In the genomic region with DNA sequence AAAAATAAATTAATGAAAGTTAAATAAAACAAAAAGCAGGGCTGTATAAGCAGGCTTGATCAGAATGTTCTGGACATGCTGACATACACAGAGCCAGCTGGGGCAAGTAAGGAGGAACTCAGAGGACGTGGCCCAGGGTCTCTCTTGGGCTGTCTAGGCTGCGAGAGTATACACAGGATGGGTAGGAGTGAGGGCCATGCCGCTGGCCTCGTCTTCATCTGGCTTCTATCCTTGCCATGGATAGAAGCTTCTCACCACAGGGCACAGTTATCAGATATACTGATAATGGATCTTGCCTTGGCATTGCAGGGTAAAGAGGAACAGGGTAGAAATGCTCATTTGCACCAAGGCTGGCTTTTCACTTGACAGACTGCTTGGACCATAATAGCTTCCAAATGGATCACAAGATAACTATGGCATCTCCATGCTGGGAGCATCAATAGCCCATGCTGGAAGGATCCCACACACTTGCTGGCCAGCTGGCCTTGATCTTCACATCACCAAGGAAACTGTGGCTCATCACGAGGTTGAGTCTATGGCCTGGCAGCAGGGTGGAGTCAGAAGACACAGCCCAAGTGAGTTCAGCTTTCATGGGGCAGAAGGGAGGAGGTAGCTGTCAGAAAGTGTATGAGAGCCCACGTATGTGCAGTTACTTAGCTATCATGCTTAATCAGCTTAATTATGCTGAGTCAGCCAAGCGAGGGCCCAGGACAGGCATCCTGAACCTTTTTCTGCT, we compare ENCODE assay signal across 16 mouse cellular contexts. TPM values are rescaled to one million over a fixed set of nuclear protein-coding genes. Genes with fewer than 3 reads are reported as not detected.
DNase-seq lines count a peak whose midpoint lies in the region; ATAC-seq lines count a peak whose summit lies in the region.
"Had no signal": no experiment of that assay in that cellular context is flagged by ENCODE, and none has a peak within 500 bp of the region (broad histone marks: within the 10 kb centered on the region; RNA-seq: fewer than 3 reads in every experiment).

No protein-coding gene starts in this region.

- DNase-seq in cerebellum, postnatal 10 days, result peak; percentile 85 to 88
- peak; percentile 46 for DNase-seq in ovary, adult 18-20 months (ENCODE audit: low spot score)
- DNase-seq in ovary, postnatal 14 days (ENCODE audit: low spot score), result no peak
- peak; percentile 61 for DNase-seq in brain, adult 2 months (ENCODE audit: low read depth, low spot score)
- DNase-seq in lung, postnatal 36 days, result no peak
- no peak for DNase-seq in left cerebral cortex, postnatal 36 days (ENCODE audit: low spot score in 2 of 2)
- DNase-seq: B cell, adult 2 months; embryo, embryonic 11 days; gastrocnemius, postnatal 25 days; layer of hippocampus, postnatal 36 days; lung, adult 18-20 months; lung, postnatal 4 days; retina, postnatal 1 day had no signal

- intact Hi-C loops in left cerebral cortex, postnatal 36 days (cut with DNase I), result no loop called here

- no peak for ATAC-seq in cerebellum, adult (ENCODE audit: insufficient number of reproducible peaks, low FRiP score, low TSS enrichment)
- ATAC-seq: forebrain, embryonic 14.5 days; intestine, embryonic 16.5 days had no signal

RNA-seq across cellular contexts. Expression of gene Tspan4, which starts 26.9 kb away (rescaled TPM):
- total RNA-seq in left cerebral cortex, postnatal 36 days (2021), result 10 to 100 TPM; 14.2 to 20.0 TPM

RNA-seq across cellular contexts. Expression of gene Polr2l, which starts 27.1 kb away (rescaled TPM):
- total RNA-seq in left cerebral cortex, postnatal 36 days (2021), result 10 to 100 TPM; 38.0 to 40.1 TPM

RNA-seq across cellular contexts. Expression of gene Cd151, which starts 34.8 kb away (rescaled TPM):
- total RNA-seq in left cerebral cortex, postnatal 36 days (2021), result 10 to 100 TPM; 30.9 to 35.4 TPM

RNA-seq across cellular contexts. Expression of gene Chid1, which starts 37.7 kb away (rescaled TPM):
- total RNA-seq in left cerebral cortex, postnatal 36 days (2021), result 10 to 100 TPM; 67.2 to 68.4 TPM

RNA-seq across cellular contexts. Expression of gene Cracr2b, which starts 41.1 kb away (rescaled TPM):
- total RNA-seq in left cerebral cortex, postnatal 36 days (2021), result 1 to 10 TPM; 3.0 to 3.5 TPM

Comparison
In these comparisons a context has a peak if more than half of its experiments do, and no peak if none do; other contexts are left out.
1. DNase-seq: peak in cerebellum, postnatal 10 days (2 of 2), ovary, adult 18-20 months (single experiment) and brain, adult 2 months (single experiment); none in ovary, postnatal 14 days (single experiment), lung, postnatal 36 days (single experiment) and left cerebral cortex, postnatal 36 days (0 of 2).